Mouse (Mus musculus): ENCODE data around the gene Aif1l.
"Not testable (repeated sequence)": the region's sequence is repeated elsewhere in the genome, so short reads cannot be mapped to it uniquely, and the experiment has no call there.

Aif1l gene

GRCm38 (mm10) chr2:31950058-31950871 lies at the start of gene Aif1l:
Aif1l (plus strand) TSS chr2:31950139.
- peak; percentile 41 to 44 for DNase-seq (ENCODE audit: low spot score in 2 of 2)

- no peak for DNase-seq (ENCODE audit: low spot score in 2 of 2)
These were observed 49.0 kb upstream of the Aif1l start for GRCm38 (mm10) chr2:31900932-31901331.

GRCm38 (mm10) chr2:31901659-31902362 lies 48.1 kb upstream of the Aif1l start:
- no peak for DNase-seq (ENCODE audit: low spot score in 2 of 2)

GRCm38 (mm10) chr2:31904089-31904488 lies 45.9 kb upstream of the Aif1l start:
- no peak for DNase-seq (ENCODE audit: low spot score in 2 of 2)

GRCm38 (mm10) chr2:31904622-31905021 lies 45.3 kb upstream of the Aif1l start:
- no peak for DNase-seq (ENCODE audit: low spot score in 2 of 2)

GRCm38 (mm10) chr2:31905682-31906081 lies 44.3 kb upstream of the Aif1l start:
- no peak for DNase-seq (ENCODE audit: low spot score in 2 of 2)

GRCm38 (mm10) chr2:31906407-31906806 lies 43.5 kb upstream of the Aif1l start:
- no peak for DNase-seq (ENCODE audit: low spot score in 2 of 2)

GRCm38 (mm10) chr2:31912575-31912974 lies 37.4 kb upstream of the Aif1l start:
- DNase-seq (ENCODE audit: low spot score in 2 of 2): no peak

- DNase-seq (ENCODE audit: low spot score in 2 of 2): not testable (repeated sequence)
These were observed 35.7 kb upstream of the Aif1l start for GRCm38 (mm10) chr2:31914213-31914612.

- DNase-seq (ENCODE audit: low spot score in 2 of 2): peak; percentile 52 to 64
These were observed 34.8 kb upstream of the Aif1l start for GRCm38 (mm10) chr2:31915112-31915511.

GRCm38 (mm10) chr2:31917636-31918035 lies 32.3 kb upstream of the Aif1l start:
- peak in 1 of 2 experiments; percentile 16 for DNase-seq (ENCODE audit: low spot score in 2 of 2)

GRCm38 (mm10) chr2:31923645-31924044 lies 26.3 kb upstream of the Aif1l start:
- no peak for DNase-seq (ENCODE audit: low spot score in 2 of 2)

- no peak for DNase-seq (ENCODE audit: low spot score in 2 of 2)
These were observed 25.1 kb upstream of the Aif1l start for GRCm38 (mm10) chr2:31924811-31925210.

GRCm38 (mm10) chr2:31925936-31926335 lies 24.0 kb upstream of the Aif1l start:
- DNase-seq (ENCODE audit: low spot score in 2 of 2): no peak

GRCm38 (mm10) chr2:31929664-31930063 lies 20.3 kb upstream of the Aif1l start:
- DNase-seq (ENCODE audit: low spot score in 2 of 2): no peak

GRCm38 (mm10) chr2:31934551-31934950 lies 15.4 kb upstream of the Aif1l start:
- no peak for DNase-seq (ENCODE audit: low spot score in 2 of 2)

- DNase-seq (ENCODE audit: low spot score in 2 of 2): no peak
These were observed 14.9 kb upstream of the Aif1l start for GRCm38 (mm10) chr2:31935054-31935453.

- DNase-seq (ENCODE audit: low spot score in 2 of 2): no peak
These were observed 11.6 kb upstream of the Aif1l start for GRCm38 (mm10) chr2:31938298-31938697.

- DNase-seq (ENCODE audit: low spot score in 2 of 2): no peak
These were observed 6.9 kb upstream of the Aif1l start for GRCm38 (mm10) chr2:31943011-31943410.

- no peak for DNase-seq (ENCODE audit: low spot score in 2 of 2)
These were observed 4.4 kb upstream of the Aif1l start for GRCm38 (mm10) chr2:31945580-31945979.

- no peak for DNase-seq (ENCODE audit: low spot score in 2 of 2)
These were observed 1.5 kb upstream of the Aif1l start for GRCm38 (mm10) chr2:31948392-31948791.

GRCm38 (mm10) chr2:31948801-31949200 lies 1.1 kb upstream of the Aif1l start:
- no peak for DNase-seq (ENCODE audit: low spot score in 2 of 2)

- no peak for DNase-seq (ENCODE audit: low spot score in 2 of 2)
These were observed 1.0 kb downstream of the Aif1l start for GRCm38 (mm10) chr2:31950966-31951365.

Measured in natural killer cell, adult 2 months (primary cell).